Mouse (Mus musculus) forebrain, embryonic 14.5 days (tissue): Measurements from ENCODE around the gene Serpina11. TPM values are rescaled to one million over a fixed set of nuclear protein-coding genes. Genes with fewer than 3 reads are reported as not detected.
"Not testable (repeated sequence)": the region's sequence is repeated elsewhere in the genome, so short reads cannot be mapped to it uniquely, and the experiment has no call there.

Experiments
- ATAC-seq: fragments of 200-750 bp; cut with Nextera tagmentation; 2 replicates; pipeline ENCODE4 v1.8.0; 2017; ENCODE audit warnings: mild to moderate bottlenecking, moderate library complexity
- DNase-seq: peaks from one replicate; pipeline ENCODE4 v3.0.0-alpha.2; 2015; ENCODE audit warnings: low spot score
- H3K27ac ChIP-seq: fragments of 300-500 bp; sonication (generic); 2 replicates; pipeline ENCODE4 v1.5.1; 2014; ENCODE audit warnings: low read depth, mild to moderate bottlenecking, control low read depth, low read length, moderate library complexity
- H3K27me3 ChIP-seq: fragments of 300-500 bp; sonication (generic); replicated peaks from 2 replicates; pipeline ENCODE4 v1.6.1; 2014; ENCODE audit warnings: low read length, control low read depth, mixed read lengths; ENCODE audit not compliant: control insufficient read depth, insufficient read depth
- H3K36me3 ChIP-seq: fragments of 300-500 bp; sonication (generic); 2 replicates; pipeline ENCODE4 v1.6.1; 2014; ENCODE audit warnings: low read length, control low read depth; ENCODE audit not compliant: control insufficient read depth, insufficient read depth
- H3K4me1 ChIP-seq: fragments of 300-500 bp; sonication (generic); 2 replicates; pipeline ENCODE4 v1.6.1; 2014; ENCODE audit warnings: antibody characterized with exemption, low read length, control low read depth; ENCODE audit not compliant: control insufficient read depth, insufficient read depth
- H3K4me2 ChIP-seq: fragments of 300-500 bp; sonication (generic); 2 replicates; pipeline ENCODE4 v1.6.1; 2014; ENCODE audit warnings: mild to moderate bottlenecking, control low read depth, low read length
- H3K4me3 ChIP-seq: fragments of 300-500 bp; sonication (generic); 2 replicates; pipeline ENCODE4 v1.5.1; 2014; ENCODE audit warnings: low read depth, low read length, control low read depth
- H3K9ac ChIP-seq: fragments of 300-500 bp; sonication (generic); 2 replicates; pipeline ENCODE4 v1.6.1; 2014; ENCODE audit warnings: mild to moderate bottlenecking, low read length, control low read depth, moderate library complexity
- H3K9me3 ChIP-seq: fragments of 300-500 bp; sonication (generic); replicated peaks from 2 replicates; pipeline ENCODE4 v1.6.1; 2016; ENCODE audit warnings: low read length, control low read depth, mixed read lengths; ENCODE audit not compliant: control insufficient read depth
- WGBS: fragments of 180-500 bp; shearing (Covaris S2); extraction: QIAGEN DNeasy Blood & Tissue Kit; methylation state at CpG from one replicate; pipeline ENCODE4 v1.1.7; 2014; 5-methylcytosine and 5-hydroxymethylcytosine counted together
- polyA plus RNA-seq: library from polyadenylated mRNA; unstranded; fragments of >200 nt; fragmentation: Nextera tagmentation; extraction: Ambion mirVana; gene quantifications from 2 replicates; pipeline ENCODE4 v1.2.1, GENCODE M21; 2014

Gene Serpina11
- polyA plus RNA-seq, 1 experiment from 2014 or later = not detected

DNA sequence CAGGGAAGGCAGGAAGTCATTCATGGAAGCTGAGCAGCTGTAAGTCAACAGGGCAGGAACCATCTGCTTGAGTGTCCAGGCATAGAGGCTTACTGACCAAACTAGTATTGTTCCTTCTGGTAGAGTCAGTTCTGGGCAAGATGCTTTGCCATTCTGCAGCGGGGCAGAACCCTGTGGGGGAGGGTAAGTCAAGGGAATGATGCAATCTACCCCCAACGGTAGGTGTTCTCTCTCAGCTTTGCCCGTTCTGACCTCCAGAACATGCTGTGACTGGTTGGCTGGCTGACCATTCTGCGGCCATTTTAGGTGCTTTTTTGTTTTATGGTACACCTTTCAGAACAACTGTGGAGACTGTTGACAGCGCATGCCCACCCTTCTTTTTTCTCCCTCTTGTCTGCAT lies 27.4 kb downstream of the Serpina11 start:
- Histone ChIP-seq H3K27ac (no peak overlapping the region), H3K4me3 (no peak overlapping the region)
- WGBS = 85% methylated on average over 5 of the region's 5 CpGs

DNA sequence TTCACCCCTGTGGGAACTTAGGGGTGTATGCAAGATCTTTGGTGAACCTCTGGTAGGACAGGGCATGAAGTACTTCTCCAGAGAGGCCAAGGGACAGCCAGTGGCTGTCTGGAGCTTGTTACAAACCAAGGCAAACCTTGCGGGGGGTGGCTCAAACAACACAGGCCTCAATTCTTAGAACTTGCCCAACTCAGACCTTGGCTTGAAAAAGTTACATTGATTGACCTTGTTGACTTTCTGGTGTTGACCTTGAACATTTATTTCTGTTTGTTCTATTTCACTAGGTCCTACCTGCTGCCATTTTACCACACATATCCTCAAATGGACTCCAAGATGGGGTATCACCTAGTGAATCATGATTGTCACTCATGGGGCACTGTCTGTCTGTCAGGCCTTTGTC lies 28.0 kb downstream of the Serpina11 start:
- WGBS = 100% methylated on average over 1 of the region's 1 CpGs
- Histone ChIP-seq H3K4me2 (no peak overlapping the region), H3K27ac (no peak overlapping the region), H3K9me3 (no peaks in the 10 kb centered on the region), H3K4me1 (no peaks in the 10 kb centered on the region), H3K36me3 (no peaks in the 10 kb centered on the region), H3K27me3 (no peaks in the 10 kb centered on the region), H3K9ac (no peak overlapping the region), H3K4me3 (no peak overlapping the region)
- DNase-seq (no peak), ATAC-seq (no peak)

More for the DNA sequence above, 27.4 kb downstream of the Serpina11 start:
- Histone ChIP-seq H3K36me3 (no peaks in the 10 kb centered on the region), H3K4me2 (no peak overlapping the region), H3K27me3 (no peaks in the 10 kb centered on the region), H3K9ac (no peak overlapping the region), H3K4me1 (no peaks in the 10 kb centered on the region), H3K9me3 (no peaks in the 10 kb centered on the region)
- no peak for ATAC-seq
- DNase-seq = no peak

- H3K9ac ChIP-seq = no peak within 1 kb of the TSS
- no peak for DNase-seq
- H3K4me3 ChIP-seq = no peak within 1 kb of the TSS
- WGBS = 78% methylated on average over 3 of the region's 3 CpGs
- no peak within 1 kb of the TSS for H3K4me2 ChIP-seq
- no peak within 1 kb of the TSS for H3K27ac ChIP-seq
- H3K27me3 ChIP-seq = no peaks in the 10 kb centered on the region
- H3K9me3 ChIP-seq = no peaks in the 10 kb centered on the region
- H3K36me3 ChIP-seq = no peaks in the 10 kb centered on the region
- no peaks in the 10 kb centered on the region for H3K4me1 ChIP-seq
- ATAC-seq = no peak
Measured at GRCm38 (mm10) chr12:103958798-103959197, 31.0 kb downstream of the Serpina11 start, which contains the start of gene Serpina1e. Gene Serpina1e (minus strand): TSS chr12:103958975.

DNA sequence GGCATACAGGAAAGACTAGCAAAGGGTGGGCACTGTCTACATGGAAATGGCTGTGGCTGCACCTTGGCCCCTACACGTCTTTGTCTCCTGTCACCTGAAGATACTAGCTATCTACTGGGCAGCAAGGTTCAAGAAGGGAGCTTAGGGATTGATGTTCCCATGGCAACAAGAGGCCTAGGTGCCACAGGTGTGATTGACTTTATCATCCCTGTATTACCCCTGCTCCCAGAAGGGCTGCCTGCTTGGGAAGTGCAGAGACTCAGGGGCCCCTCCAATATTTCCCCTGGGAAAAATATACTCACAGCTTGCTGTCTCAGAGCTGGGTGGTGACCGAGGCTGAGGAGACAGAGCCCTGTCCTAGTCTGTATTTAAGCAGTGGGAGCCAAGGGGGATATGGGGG lies 33.2 kb downstream of the Serpina11 start:
- H3K27ac ChIP-seq, H3K9me3 ChIP-seq, H3K4me3 ChIP-seq, H3K9ac ChIP-seq, H3K36me3 ChIP-seq, H3K4me2 ChIP-seq, DNase-seq, H3K27me3 ChIP-seq, H3K4me1 ChIP-seq, ATAC-seq: not testable (repeated sequence)
- 88% methylated on average over 1 of the region's 2 CpGs for WGBS

DNA sequence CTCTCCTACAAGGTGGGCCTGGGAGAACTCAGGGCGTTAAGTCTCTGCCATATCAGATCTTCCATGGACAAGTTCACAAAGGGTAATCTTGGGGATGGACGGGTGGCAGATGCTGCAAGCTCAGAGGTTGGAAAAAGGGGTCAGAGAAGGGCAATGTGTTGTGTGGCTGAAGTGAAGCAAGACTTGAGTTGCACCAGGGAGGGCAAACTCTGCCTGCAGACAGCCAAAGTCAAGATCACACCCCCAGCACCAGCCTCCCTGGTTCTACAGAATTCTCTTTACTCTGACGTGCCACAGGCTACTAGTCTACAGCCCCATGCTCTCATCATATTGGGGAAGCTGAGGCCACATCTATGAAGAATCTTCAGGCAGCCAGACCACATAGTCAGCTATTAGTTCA lies 36.8 kb downstream of the Serpina11 start:
- WGBS = 86% methylated on average over 3 of the region's 3 CpGs

DNA sequence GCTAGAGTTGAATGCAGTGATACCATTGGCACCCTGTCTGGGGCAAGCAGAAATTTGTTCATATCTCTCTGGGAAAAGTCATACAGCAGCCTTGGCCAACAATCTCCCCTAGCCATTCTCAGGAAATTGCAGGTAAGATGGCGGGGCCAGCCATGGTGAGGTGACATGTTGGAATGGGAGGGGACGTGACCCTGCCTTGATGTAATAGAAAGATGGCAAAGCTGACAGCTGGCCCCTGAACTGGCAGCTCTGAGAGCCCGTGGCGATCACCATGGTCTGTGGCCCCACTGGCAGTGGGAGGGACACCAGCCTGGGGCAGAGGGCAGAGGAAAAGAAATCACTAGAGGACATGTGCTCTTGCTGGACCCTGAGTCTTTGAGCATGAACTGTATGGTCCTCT lies 43.5 kb downstream of the Serpina11 start:
- Histone ChIP-seq H3K9ac (no peak overlapping the region), H3K27me3 (no peaks in the 10 kb centered on the region), H3K4me3 (no peak overlapping the region), H3K27ac (no peak overlapping the region), H3K4me2 (no peak overlapping the region), H3K4me1 (no peaks in the 10 kb centered on the region), H3K9me3 (no peaks in the 10 kb centered on the region), H3K36me3 (no peaks in the 10 kb centered on the region)
- WGBS = 83% methylated on average over 4 of the region's 4 CpGs
- no peak for DNase-seq
- ATAC-seq = no peak

More for the DNA sequence above, 36.8 kb downstream of the Serpina11 start:
- not testable (repeated sequence) for DNase-seq, H3K36me3 ChIP-seq, ATAC-seq, H3K9ac ChIP-seq, H3K4me1 ChIP-seq, H3K4me2 ChIP-seq, H3K27me3 ChIP-seq, H3K27ac ChIP-seq, H3K4me3 ChIP-seq, H3K9me3 ChIP-seq

Other genes with a start within 250 kb of the Serpina11 start
- gene Serpina1d, start 216.4 kb downstream of the Serpina11 start, polyA plus RNA-seq = not detected in 2 replicates
- gene Serpina1b, start 159.6 kb downstream of the Serpina11 start, polyA plus RNA-seq = not detected in 2 replicates
- gene Serpina1a, start 126.4 kb downstream of the Serpina11 start, polyA plus RNA-seq = not detected in 2 replicates
- gene Serpina1c, start 85.1 kb downstream of the Serpina11 start, polyA plus RNA-seq = not detected in 2 replicates
- not detected in 2 replicates for gene Serpina1e, start 31.0 kb downstream of the Serpina11 start, polyA plus RNA-seq
- not detected in 2 replicates for gene Serpina9, start 23.8 kb upstream of the Serpina11 start, polyA plus RNA-seq
- not detected in 2 replicates for gene Serpina12, start 54.5 kb upstream of the Serpina11 start, polyA plus RNA-seq
- gene Serpina5, start 111.2 kb upstream of the Serpina11 start, polyA plus RNA-seq = not detected in 2 replicates
- gene Serpina3a, start 122.8 kb upstream of the Serpina11 start, polyA plus RNA-seq = not detected in 2 replicates
- not detected in 2 replicates for gene Serpina3b, start 138.0 kb upstream of the Serpina11 start, polyA plus RNA-seq
- not detected in 2 replicates for gene Serpina3c, start 163.9 kb upstream of the Serpina11 start, polyA plus RNA-seq
- 0.39 and 0.45 TPM in 2 replicates for gene Serpina3f, start 224.6 kb upstream of the Serpina11 start, polyA plus RNA-seq
- 0.24 and 0.26 TPM in 2 replicates for gene Serpina3g, start 246.3 kb upstream of the Serpina11 start, polyA plus RNA-seq